Mouse (Mus musculus): ENCODE measurements at regions not wholly inside any gene's neighbourhood (a gene's known extent, or its start where the extent isn't known, plus 50 kb on each side); places are given as distances from the start of the nearest gene placed in this dataset.

DNA sequence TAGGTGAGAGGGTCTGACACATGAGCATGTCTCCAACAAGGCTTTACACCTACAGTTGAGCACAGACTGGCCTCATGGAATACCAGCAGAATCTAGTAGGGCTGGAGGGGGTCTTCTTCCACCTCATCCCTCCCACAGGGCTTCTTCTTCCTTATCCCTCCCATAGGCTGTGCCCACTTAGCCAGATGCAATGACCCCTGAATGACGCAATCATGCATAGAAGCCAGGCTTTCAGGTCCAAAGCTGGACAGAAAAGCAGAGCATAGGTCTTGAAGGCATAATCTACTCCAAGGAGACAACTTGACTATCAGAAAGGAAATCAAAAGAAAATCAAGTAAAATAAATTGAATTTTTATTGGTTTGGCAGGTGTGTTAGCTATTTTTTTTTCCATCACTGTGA is 198.5 kb upstream of the Irx3 start:
- TF ChIP-seq CTCF (IDR thresholded peaks at IDR 0.05; ENCODE audit: low read depth), result no peak
- no peak for TF ChIP-seq EP300 (IDR thresholded peaks at IDR 0.05; ENCODE audit: low read depth)
